Mouse (Mus musculus) stomach, embryonic 15.5 days (tissue): Measurements from ENCODE around the gene Rnps1. TPM values are rescaled to one million over a fixed set of nuclear protein-coding genes. Genes with fewer than 3 reads are reported as not detected.
A peak's percentile ranks its signal among the peaks of the same experiment; 100 is the strongest.
"Not testable (repeated sequence)": the region's sequence is repeated elsewhere in the genome, so short reads cannot be mapped to it uniquely, and the experiment has no call there.

ENCODE experiments used
- ATAC-seq: fragments of 200-750 bp; cut with Nextera tagmentation; 2 replicates; pipeline ENCODE4 v1.8.0; 2017; ENCODE audit warnings: low read depth, moderate number of reproducible peaks, moderate TSS enrichment; ENCODE audit not compliant: insufficient read depth, low FRiP score
- H3K27ac ChIP-seq: fragments of 300-500 bp; sonication (generic); 2 replicates; pipeline ENCODE4 v1.5.1; 2015; ENCODE audit warnings: mild to moderate bottlenecking, inconsistent platforms
- H3K27me3 ChIP-seq: fragments of 300-500 bp; sonication (generic); replicated peaks from 2 replicates; pipeline ENCODE4 v1.6.1; 2015; ENCODE audit warnings: inconsistent platforms
- H3K36me3 ChIP-seq: fragments of 300-500 bp; sonication (generic); 2 replicates; pipeline ENCODE4 v1.6.1; 2015; ENCODE audit warnings: inconsistent platforms
- H3K4me1 ChIP-seq: fragments of 300-500 bp; sonication (generic); 2 replicates; pipeline ENCODE4 v1.6.1; 2015; ENCODE audit warnings: inconsistent platforms
- H3K4me2 ChIP-seq: fragments of 300-500 bp; sonication (generic); 2 replicates; pipeline ENCODE4 v1.6.1; 2015; ENCODE audit warnings: mild to moderate bottlenecking, inconsistent platforms
- H3K4me3 ChIP-seq: fragments of 300-500 bp; sonication (generic); replicated peaks from 2 replicates; pipeline ENCODE4 v1.5.1; 2015; ENCODE audit warnings: inconsistent platforms
- H3K9ac ChIP-seq: fragments of 300-500 bp; sonication (generic); 2 replicates; pipeline ENCODE4 v1.6.1; 2015; ENCODE audit warnings: inconsistent platforms
- H3K9me3 ChIP-seq: fragments of 300-500 bp; sonication (generic); 2 replicates; pipeline ENCODE4 v1.6.1; 2016; ENCODE audit warnings: inconsistent platforms
- WGBS: fragments of 180-500 bp; shearing (Covaris S2); methylation state at CpG from one replicate; pipeline ENCODE4 v1.1.7; 2015; 5-methylcytosine and 5-hydroxymethylcytosine counted together
- polyA plus RNA-seq: library from polyadenylated mRNA; unstranded; fragments of >200 nt; fragmentation: Nextera tagmentation; extraction: Ambion mirVana; gene quantifications from 2 replicates; pipeline ENCODE4 v1.2.1, GENCODE M21; 2015

Rnps1 gene
- polyA plus RNA-seq, 1 experiment from 2014 or later = 230 TPM

- Histone ChIP-seq H3K4me3 (peak overlapping the region; percentile 93), H3K4me2 (peak overlapping the region; percentile 42), H3K27ac (peak overlapping the region; percentile 65), H3K4me1 (peaks cover 15% of the 10 kb centered on the region)
- ATAC-seq = peak; percentile 4; the same call in 1 of the 2 replicates
- not testable (repeated sequence) for H3K9me3 ChIP-seq, H3K9ac ChIP-seq, H3K27me3 ChIP-seq, H3K36me3 ChIP-seq
- 47% methylated on average over 10 of the region's 10 CpGs for WGBS
Observed at GRCm38 (mm10) chr17:24455523-24456206, 41.3 kb downstream of the Rnps1 start.

GRCm38 (mm10) chr17:24461580-24461979 lies 47.2 kb downstream of the Rnps1 start:
- WGBS = 73% methylated on average over 2 of the region's 2 CpGs
- H3K9ac ChIP-seq = no peak overlapping the region
- H3K36me3 ChIP-seq = no peaks in the 10 kb centered on the region
- no peak overlapping the region for H3K4me2 ChIP-seq
- H3K4me1 ChIP-seq = no peaks in the 10 kb centered on the region
- no peak overlapping the region for H3K4me3 ChIP-seq
- H3K27me3 ChIP-seq = no peaks in the 10 kb centered on the region
- H3K27ac ChIP-seq = no peak overlapping the region
- no peak for ATAC-seq
- no peaks in the 10 kb centered on the region for H3K9me3 ChIP-seq

GRCm38 (mm10) chr17:24462932-24463331 lies 48.6 kb downstream of the Rnps1 start:
- no peak overlapping the region for H3K4me2 ChIP-seq
- H3K27me3 ChIP-seq = no peaks in the 10 kb centered on the region
- H3K9ac ChIP-seq = no peak overlapping the region
- no peaks in the 10 kb centered on the region for H3K4me1 ChIP-seq
- no peaks in the 10 kb centered on the region for H3K36me3 ChIP-seq
- no peak for ATAC-seq
- no peak overlapping the region for H3K4me3 ChIP-seq
- H3K9me3 ChIP-seq = no peaks in the 10 kb centered on the region
- WGBS = 81% methylated on average over 1 of the region's 1 CpGs
- H3K27ac ChIP-seq = no peak overlapping the region

GRCm38 (mm10) chr17:24463374-24464133 lies 49.2 kb downstream of the Rnps1 start:
- Histone ChIP-seq H3K27ac (no peak overlapping the region), H3K27me3 (no peaks in the 10 kb centered on the region), H3K4me2 (no peak overlapping the region), H3K4me3 (no peak overlapping the region), H3K9ac (no peak overlapping the region), H3K4me1 (no peaks in the 10 kb centered on the region), H3K36me3 (no peaks in the 10 kb centered on the region), H3K9me3 (no peaks in the 10 kb centered on the region)
- 55% methylated on average over 6 of the region's 6 CpGs for WGBS
- ATAC-seq = no peak

- Histone ChIP-seq H3K27me3 (no peaks in the 10 kb centered on the region), H3K9ac (no peak overlapping the region), H3K36me3 (0 out of 2 replicates have a peak, but pooled peaks cover 3% of the 10 kb centered on the region), H3K9me3 (no peaks in the 10 kb centered on the region), H3K4me1 (peaks cover 28% of the 10 kb centered on the region), H3K4me2 (no peak overlapping the region), H3K27ac (no peak overlapping the region), H3K4me3 (no peak overlapping the region)
- WGBS = 92% methylated on average over 5 of the region's 5 CpGs
- ATAC-seq = no peak
Observed at GRCm38 (mm10) chr17:24468636-24469246, 54.4 kb downstream of the Rnps1 start.

GRCm38 (mm10) chr17:24469336-24469909 lies 55.1 kb downstream of the Rnps1 start:
- peak overlapping the region; percentile 96 for H3K4me2 ChIP-seq
- peak overlapping the region; percentile 71 for H3K4me3 ChIP-seq
- H3K27me3 ChIP-seq = no peaks in the 10 kb centered on the region
- H3K27ac ChIP-seq = peak overlapping the region; percentile 90
- peak overlapping the region; percentile 37; the same call in 1 of the 2 replicates for H3K9ac ChIP-seq
- 18% methylated on average over 7 of the region's 7 CpGs for WGBS
- no peak for ATAC-seq
- peaks cover 33% of the 10 kb centered on the region for H3K4me1 ChIP-seq
- peaks cover 10% of the 10 kb centered on the region; the same call in 1 of the 2 replicates for H3K36me3 ChIP-seq
- H3K9me3 ChIP-seq = no peaks in the 10 kb centered on the region

GRCm38 (mm10) chr17:24469910-24470602 lies 55.7 kb downstream of the Rnps1 start, which contains the start of the genes E4f1 and Pgp:
Gene E4f1 (minus strand): TSS chr17:24470313.
Gene Pgp (plus strand): TSS chr17:24470392.
- H3K4me2 ChIP-seq = peak within 1 kb of the TSS; percentile 96
- under 1% methylated on average over 73 of the region's 75 CpGs for WGBS
- peak; percentile 96 for ATAC-seq
- no peaks in the 10 kb centered on the region for H3K27me3 ChIP-seq
- H3K9me3 ChIP-seq = no peaks in the 10 kb centered on the region
- peak within 1 kb of the TSS; percentile 88 for H3K9ac ChIP-seq
- H3K4me3 ChIP-seq = peak within 1 kb of the TSS; percentile 71
- peaks cover 15% of the 10 kb centered on the region for H3K36me3 ChIP-seq
- H3K4me1 ChIP-seq = peaks cover 33% of the 10 kb centered on the region
- H3K27ac ChIP-seq = peak within 1 kb of the TSS; percentile 90

GRCm38 (mm10) chr17:24470701-24471527 lies 56.5 kb downstream of the Rnps1 start:
- under 1% methylated on average over 68 of the region's 68 CpGs for WGBS
- Histone ChIP-seq H3K4me3 (peak overlapping the region; percentile 71), H3K4me1 (peaks cover 33% of the 10 kb centered on the region), H3K27me3 (no peaks in the 10 kb centered on the region), H3K36me3 (peaks cover 24% of the 10 kb centered on the region), H3K4me2 (peak overlapping the region; percentile 96), H3K9me3 (no peaks in the 10 kb centered on the region), H3K9ac (peak overlapping the region; percentile 88), H3K27ac (peak overlapping the region; percentile 90)
- ATAC-seq = peak; percentile 8; the same call in 1 of the 2 replicates

GRCm38 (mm10) chr17:24472512-24472911 lies 58.1 kb downstream of the Rnps1 start:
- H3K36me3 ChIP-seq = peaks cover 34% of the 10 kb centered on the region
- no peak overlapping the region for H3K9ac ChIP-seq
- peak overlapping the region; percentile 96 for H3K4me2 ChIP-seq
- no peaks in the 10 kb centered on the region for H3K27me3 ChIP-seq
- WGBS = 79% methylated on average over 4 of the region's 4 CpGs
- peak overlapping the region; percentile 73 for H3K27ac ChIP-seq
- 0 out of 2 replicates have a peak overlapping the region, but pooled peaks have one; percentile 3 for H3K4me3 ChIP-seq
- no peak for ATAC-seq
- H3K9me3 ChIP-seq = no peaks in the 10 kb centered on the region
- peaks cover 35% of the 10 kb centered on the region for H3K4me1 ChIP-seq

- peaks cover 44% of the 10 kb centered on the region for H3K4me1 ChIP-seq
- no peaks in the 10 kb centered on the region for H3K27me3 ChIP-seq
- no peak for ATAC-seq
- H3K27ac ChIP-seq = peak within 1 kb of the TSS; percentile 73
- H3K4me2 ChIP-seq = peak within 1 kb of the TSS; percentile 96
- H3K36me3 ChIP-seq = peaks cover 34% of the 10 kb centered on the region
- no peak within 1 kb of the TSS for H3K9ac ChIP-seq
- 0 out of 2 replicates have a peak within 1 kb of the TSS, but pooled peaks have one; percentile 3 for H3K4me3 ChIP-seq
- H3K9me3 ChIP-seq = no peaks in the 10 kb centered on the region
- WGBS = 76% methylated on average over 6 of the region's 6 CpGs
Observed at GRCm38 (mm10) chr17:24473612-24474275, 59.4 kb downstream of the Rnps1 start, which contains the start of gene Bricd5. Gene Bricd5 (plus strand): TSS chr17:24473884.
